Mouse (Mus musculus): ENCODE results near the gene Pcnx4.

- TF ChIP-seq CTCF (IDR thresholded peaks at IDR 0.05; ENCODE audit: low read depth, low read length), result no peak
- no peak for TF ChIP-seq POLR2A (IDR thresholded peaks at IDR 0.05; ENCODE audit: extremely low read depth, insufficient read depth, low read length)
Observed at GRCm38 (mm10) chr12:72518114-72518728, 18.0 kb upstream of the Pcnx4 start.

Measured in liver, adult 2 months (tissue).